Mouse (Mus musculus) embryonic facial prominence, embryonic 12.5 days (tissue): ENCODE measurements around the gene Zbtb9. TPM values are rescaled to one million over a fixed set of nuclear protein-coding genes. Genes with fewer than 3 reads are reported as not detected.
"Not testable (repeated sequence)": the region's sequence is repeated elsewhere in the genome, so short reads cannot be mapped to it uniquely, and the experiment has no call there.

ENCODE experiments used
- ATAC-seq: fragments of 200-750 bp; cut with Nextera tagmentation; 2 replicates; pipeline ENCODE4 v1.8.0; 2017; ENCODE audit not compliant: insufficient number of reproducible peaks, insufficient read depth, low FRiP score, low TSS enrichment
- H3K27ac ChIP-seq: fragments of 300-500 bp; sonication (generic); 2 replicates; pipeline ENCODE4 v1.5.1; 2016; ENCODE audit warnings: mild to moderate bottlenecking
- H3K27me3 ChIP-seq: fragments of 300-500 bp; sonication (generic); 2 replicates; pipeline ENCODE4 v1.6.1; 2016; ENCODE audit warnings: mild to moderate bottlenecking, moderate library complexity
- H3K36me3 ChIP-seq: fragments of 300-500 bp; sonication (generic); 2 replicates; pipeline ENCODE4 v1.6.1; 2016; ENCODE audit warnings: mild to moderate bottlenecking
- H3K4me1 ChIP-seq: fragments of 300-500 bp; sonication (generic); 2 replicates; pipeline ENCODE4 v1.6.1; 2016
- H3K4me2 ChIP-seq: fragments of 300-500 bp; sonication (generic); replicated peaks from 2 replicates; pipeline ENCODE4 v1.6.1; 2016; ENCODE audit warnings: mild to moderate bottlenecking, moderate library complexity
- H3K4me3 ChIP-seq: fragments of 300-500 bp; sonication (generic); 2 replicates; pipeline ENCODE4 v1.5.1; 2016; ENCODE audit warnings: mild to moderate bottlenecking
- H3K9ac ChIP-seq: fragments of 300-500 bp; sonication (generic); 2 replicates; pipeline ENCODE4 v1.6.1; 2016; ENCODE audit warnings: mild to moderate bottlenecking, moderate library complexity
- H3K9me3 ChIP-seq: fragments of 300-500 bp; sonication (generic); 2 replicates; pipeline ENCODE4 v1.6.1; 2016; ENCODE audit warnings: mild to moderate bottlenecking, moderate library complexity
- WGBS: fragments of 180-500 bp; shearing (Covaris S2); methylation state at CpG from one replicate; pipeline ENCODE4 v1.1.7; 2016; 5-methylcytosine and 5-hydroxymethylcytosine counted together
- polyA plus RNA-seq: library from polyadenylated mRNA; unstranded; fragments of >200 nt; fragmentation: Nextera tagmentation; extraction: Ambion mirVana; gene quantifications from 2 replicates; pipeline ENCODE4 v1.2.1, GENCODE M21; 2016

Zbtb9 gene
- polyA plus RNA-seq, 1 experiment from 2014 or later = 17.1 TPM

- Histone ChIP-seq H3K4me2 (no peak overlapping the region), H3K27me3 (no peaks in the 10 kb centered on the region), H3K36me3 (peaks cover 93% of the 10 kb centered on the region), H3K4me3 (no peak overlapping the region), H3K27ac (no peak overlapping the region), H3K9ac (no peak overlapping the region), H3K9me3 (no peaks in the 10 kb centered on the region), H3K4me1 (no peaks in the 10 kb centered on the region)
- ATAC-seq = no peak
- WGBS = 92% methylated on average over 4 of the region's 4 CpGs
These were observed 13.2 kb upstream of the Zbtb9 start for GRCm38 (mm10) chr17:26959815-26960214.

- Histone ChIP-seq H3K36me3 (peaks cover 96% of the 10 kb centered on the region), H3K4me3 (no peak overlapping the region), H3K9ac (no peak overlapping the region), H3K4me2 (no peak overlapping the region), H3K27ac (no peak overlapping the region), H3K27me3 (no peaks in the 10 kb centered on the region), H3K9me3 (no peaks in the 10 kb centered on the region), H3K4me1 (no peaks in the 10 kb centered on the region)
- no peak for ATAC-seq
- 91% methylated on average over 21 of the region's 21 CpGs for WGBS
These were observed 11.3 kb upstream of the Zbtb9 start for GRCm38 (mm10) chr17:26961572-26962240.

- Histone ChIP-seq H3K27ac (no peak overlapping the region), H3K4me1 (peaks cover 10% of the 10 kb centered on the region), H3K36me3 (peaks cover 70% of the 10 kb centered on the region), H3K4me2 (no peak overlapping the region), H3K4me3 (no peak overlapping the region), H3K27me3 (no peaks in the 10 kb centered on the region), H3K9ac (no peak overlapping the region), H3K9me3 (no peaks in the 10 kb centered on the region)
- WGBS = 86% methylated on average over 11 of the region's 11 CpGs
- ATAC-seq = no peak
These were observed 6.0 kb upstream of the Zbtb9 start for GRCm38 (mm10) chr17:26966993-26967392.

GRCm38 (mm10) chr17:26967477-26967876, 5.5 kb upstream of the Zbtb9 start:
- Histone ChIP-seq H3K4me1 (peaks cover 11% of the 10 kb centered on the region), H3K27ac (no peak overlapping the region), H3K4me2 (no peak overlapping the region), H3K36me3 (peaks cover 65% of the 10 kb centered on the region), H3K27me3 (no peaks in the 10 kb centered on the region), H3K9me3 (no peaks in the 10 kb centered on the region), H3K9ac (no peak overlapping the region), H3K4me3 (no peak overlapping the region)
- ATAC-seq = no peak
- WGBS = 84% methylated on average over 6 of the region's 6 CpGs

GRCm38 (mm10) chr17:26968200-26968611, 4.8 kb upstream of the Zbtb9 start:
- no peak for ATAC-seq
- 83% methylated on average over 6 of the region's 6 CpGs for WGBS
- H3K27ac ChIP-seq = no peak overlapping the region

GRCm38 (mm10) chr17:26969257-26969656, 3.7 kb upstream of the Zbtb9 start:
- H3K4me3 ChIP-seq = no peak overlapping the region
- H3K9ac ChIP-seq = no peak overlapping the region
- H3K27ac ChIP-seq = no peak overlapping the region
- no peak for ATAC-seq
- H3K36me3 ChIP-seq = peaks cover 50% of the 10 kb centered on the region
- no peaks in the 10 kb centered on the region for H3K27me3 ChIP-seq
- peaks cover 18% of the 10 kb centered on the region for H3K4me1 ChIP-seq
- H3K4me2 ChIP-seq = no peak overlapping the region
- no peaks in the 10 kb centered on the region for H3K9me3 ChIP-seq
- WGBS = 87% methylated on average over 6 of the region's 6 CpGs

More at GRCm38 (mm10) chr17:26968200-26968611, 4.8 kb upstream of the Zbtb9 start:
- no peaks in the 10 kb centered on the region for H3K27me3 ChIP-seq
- H3K4me1 ChIP-seq = peaks cover 11% of the 10 kb centered on the region
- H3K36me3 ChIP-seq = peaks cover 58% of the 10 kb centered on the region
- no peak overlapping the region for H3K4me2 ChIP-seq
- no peak overlapping the region for H3K9ac ChIP-seq
- H3K9me3 ChIP-seq = no peaks in the 10 kb centered on the region
- H3K4me3 ChIP-seq = no peak overlapping the region

GRCm38 (mm10) chr17:26970221-26970620, 2.7 kb upstream of the Zbtb9 start:
- 69% methylated on average over 12 of the region's 12 CpGs for whole genome bisulfite sequencing
- ATAC-seq = no peak
- Histone ChIP-seq H3K27ac (no peak overlapping the region), H3K4me1 (peaks cover 21% of the 10 kb centered on the region), H3K9ac (no peak overlapping the region), H3K4me2 (no peak overlapping the region), H3K9me3 (no peaks in the 10 kb centered on the region), H3K4me3 (no peak overlapping the region), H3K27me3 (no peaks in the 10 kb centered on the region), H3K36me3 (peaks cover 46% of the 10 kb centered on the region)

- Histone ChIP-seq H3K36me3 (peaks cover 46% of the 10 kb centered on the region), H3K9me3 (no peaks in the 10 kb centered on the region), H3K27ac (peak overlapping the region; percentile 47), H3K27me3 (no peaks in the 10 kb centered on the region), H3K4me3 (peak overlapping the region; percentile 83), H3K4me2 (peak overlapping the region; percentile 97), H3K9ac (peak overlapping the region; percentile 35), H3K4me1 (peaks cover 28% of the 10 kb centered on the region)
- WGBS = 60% methylated on average over 8 of the region's 8 CpGs
- ATAC-seq = no peak
These were observed 1.6 kb upstream of the Zbtb9 start for GRCm38 (mm10) chr17:26971247-26971905.

GRCm38 (mm10) chr17:26972107-26972506, 860 bp upstream of the Zbtb9 start:
- peak overlapping the region; percentile 92 for H3K27ac ChIP-seq

GRCm38 (mm10) chr17:26974547-26974946, 1.6 kb downstream of the Zbtb9 start:
- H3K27me3 ChIP-seq = no peaks in the 10 kb centered on the region
- H3K9ac ChIP-seq = no peak overlapping the region
- peaks cover 28% of the 10 kb centered on the region for H3K4me1 ChIP-seq
- H3K27ac ChIP-seq = no peak overlapping the region
- no peak overlapping the region for H3K4me3 ChIP-seq
- no peaks in the 10 kb centered on the region for H3K9me3 ChIP-seq
- H3K36me3 ChIP-seq = peaks cover 52% of the 10 kb centered on the region
- H3K4me2 ChIP-seq = peak overlapping the region; percentile 97
- ATAC-seq = no peak
- WGBS = 93% methylated on average over 15 of the region's 15 CpGs

More at GRCm38 (mm10) chr17:26972107-26972506, 860 bp upstream of the Zbtb9 start:
- peaks cover 28% of the 10 kb centered on the region for H3K4me1 ChIP-seq
- H3K27me3 ChIP-seq = no peaks in the 10 kb centered on the region
- peak overlapping the region; percentile 81 for H3K9ac ChIP-seq
- H3K4me3 ChIP-seq = peak overlapping the region; percentile 83
- H3K36me3 ChIP-seq = peaks cover 46% of the 10 kb centered on the region
- H3K9me3 ChIP-seq = no peaks in the 10 kb centered on the region
- 10% methylated on average over 2 of the region's 3 CpGs for WGBS
- ATAC-seq = no peak
- H3K4me2 ChIP-seq = peak overlapping the region; percentile 97

GRCm38 (mm10) chr17:26975415-26975814, 2.4 kb downstream of the Zbtb9 start:
- no peak overlapping the region for H3K27ac ChIP-seq
- no peak overlapping the region for H3K9ac ChIP-seq
- peaks cover 54% of the 10 kb centered on the region for H3K36me3 ChIP-seq
- no peaks in the 10 kb centered on the region for H3K27me3 ChIP-seq
- H3K4me3 ChIP-seq = no peak overlapping the region
- H3K4me2 ChIP-seq = no peak overlapping the region
- no peak for ATAC-seq
- H3K9me3 ChIP-seq = no peaks in the 10 kb centered on the region
- peaks cover 28% of the 10 kb centered on the region for H3K4me1 ChIP-seq

- H3K27ac ChIP-seq, H3K4me3 ChIP-seq, ATAC-seq, H3K27me3 ChIP-seq, H3K9me3 ChIP-seq, H3K4me2 ChIP-seq, H3K9ac ChIP-seq: not testable (repeated sequence)
- WGBS = 88% methylated on average over 6 of the region's 6 CpGs
- Histone ChIP-seq H3K4me1 (peaks cover 18% of the 10 kb centered on the region), H3K36me3 (peaks cover 48% of the 10 kb centered on the region)
These were observed 4.4 kb downstream of the Zbtb9 start for GRCm38 (mm10) chr17:26977354-26977753.
